Mouse (Mus musculus): ENCODE measurements around the gene Cacnb4. TPM values are rescaled to one million over a fixed set of nuclear protein-coding genes. Genes with fewer than 3 reads are reported as not detected.

The Cacnb4 gene
- polyA plus RNA-seq, 1 experiment, result not detected

DNA sequence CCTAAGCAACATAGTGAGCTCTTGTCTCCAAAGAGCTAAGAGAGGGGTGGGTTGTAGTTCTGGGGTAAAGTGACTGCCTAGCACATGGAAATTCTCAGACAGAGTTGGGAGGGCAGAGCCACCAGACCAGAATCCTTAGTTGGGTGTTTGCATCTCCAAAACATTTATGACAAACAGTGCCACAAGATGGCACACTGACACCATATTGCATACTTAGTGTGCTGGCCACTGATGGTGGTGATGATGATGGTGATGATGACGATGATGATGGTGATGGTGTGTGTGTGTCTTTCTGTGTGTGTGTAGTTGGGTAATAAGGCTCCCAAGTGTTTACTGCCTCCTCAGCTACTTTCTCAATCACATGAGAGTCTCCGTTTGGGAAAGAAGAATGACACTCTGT, 54.0 kb downstream of the Cacnb4 start:
- H3K36me3 ChIP-seq (ENCODE audit: control insufficient read depth, insufficient read depth, low read length, poor library complexity, severe bottlenecking), result no peaks in the 10 kb centered on the region
- H3K4me3 ChIP-seq (ENCODE audit: low read depth, low read length), result no peak overlapping the region
- H3K27me3 ChIP-seq (ENCODE audit: control insufficient read depth, insufficient read depth, low read length, poor library complexity, severe bottlenecking), result no peaks in the 10 kb centered on the region
- no peaks in the 10 kb centered on the region for H3K9me3 ChIP-seq (replicated peaks; ENCODE audit: control insufficient read depth, insufficient read depth, low read length, poor library complexity, severe bottlenecking)
- no peak overlapping the region for H3K9ac ChIP-seq (ENCODE audit: low read depth, poor library complexity, severe bottlenecking)
- TF ChIP-seq CTCF (IDR thresholded peaks at IDR 0.05; ENCODE audit: low read depth, low read length) (no peak), EP300 (IDR thresholded peaks at IDR 0.05; ENCODE audit: insufficient read depth, low read depth, low read length) (no peak), POLR2A (IDR thresholded peaks at IDR 0.05; ENCODE audit: insufficient read depth, low read length) (no peak)
- H3K4me1 ChIP-seq (ENCODE audit: control insufficient read depth, insufficient read depth, low read length), result peaks cover 4% of the 10 kb centered on the region
- H3K27ac ChIP-seq (ENCODE audit: insufficient read depth, low read length), result no peak overlapping the region

DNA sequence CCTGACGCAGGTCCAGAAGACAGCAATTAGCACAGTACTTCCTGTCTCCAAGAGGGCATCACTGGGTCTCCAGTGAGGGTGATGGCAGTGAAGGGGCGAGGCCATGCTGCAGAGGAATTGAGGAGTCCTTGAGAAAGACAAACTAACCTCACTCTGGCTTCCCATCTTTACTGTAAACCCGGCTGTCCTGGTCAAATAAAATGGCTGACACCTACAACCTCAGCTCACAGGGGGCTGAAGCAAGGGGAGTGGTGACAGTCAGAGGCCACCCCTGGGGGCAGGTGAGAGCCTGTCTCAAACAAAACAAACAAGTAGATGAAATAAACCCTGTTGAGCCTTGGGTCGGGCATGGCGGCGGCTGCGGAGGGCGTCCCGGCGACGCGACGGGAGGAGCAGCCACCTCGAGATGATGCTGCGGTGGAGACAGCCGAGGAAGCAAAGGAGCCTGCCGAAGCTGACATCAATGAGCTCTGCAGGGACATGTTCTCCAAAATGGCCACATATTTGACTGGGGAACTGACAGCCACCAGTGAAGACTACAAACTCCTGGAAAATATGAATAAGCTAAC, 57.1 kb downstream of the Cacnb4 start:
- Histone ChIP-seq H3K27ac (ENCODE audit: insufficient read depth, low read length) (no peak overlapping the region), H3K9ac (ENCODE audit: low read depth, poor library complexity, severe bottlenecking) (no peak overlapping the region), H3K4me3 (ENCODE audit: low read depth, low read length) (no peak overlapping the region), H3K36me3 (ENCODE audit: control insufficient read depth, insufficient read depth, low read length, poor library complexity, severe bottlenecking) (no peaks in the 10 kb centered on the region), H3K27me3 (ENCODE audit: control insufficient read depth, insufficient read depth, low read length, poor library complexity, severe bottlenecking) (no peaks in the 10 kb centered on the region), H3K4me1 (ENCODE audit: control insufficient read depth, insufficient read depth, low read length) (peaks cover 4% of the 10 kb centered on the region), H3K9me3 (replicated peaks; ENCODE audit: control insufficient read depth, insufficient read depth, low read length, poor library complexity, severe bottlenecking) (no peaks in the 10 kb centered on the region)
- no peak for TF ChIP-seq CTCF (IDR thresholded peaks at IDR 0.05; ENCODE audit: low read depth, low read length)
- TF ChIP-seq POLR2A (IDR thresholded peaks at IDR 0.05; ENCODE audit: insufficient read depth, low read length), result no peak

DNA sequence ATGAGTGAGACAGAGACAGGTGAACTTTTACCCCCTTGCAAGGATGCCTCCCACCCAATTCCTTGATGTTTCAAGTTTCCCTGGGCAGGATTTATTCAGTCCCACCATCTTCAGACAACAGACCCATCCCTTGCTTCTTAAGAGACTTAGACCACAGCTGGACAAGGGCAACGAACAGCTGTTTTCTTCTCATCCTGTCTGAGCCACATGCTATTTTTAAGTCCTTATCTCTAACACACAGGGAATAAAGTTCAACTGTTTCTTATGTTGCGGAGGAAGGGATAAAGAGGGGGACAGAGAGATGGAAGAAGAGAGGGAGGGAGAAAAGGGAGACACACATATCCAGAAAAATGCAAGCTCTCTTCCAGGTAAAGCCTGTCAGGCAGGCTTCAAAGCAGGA, 57.8 kb downstream of the Cacnb4 start:
- TF ChIP-seq POLR2A (IDR thresholded peaks at IDR 0.05; ENCODE audit: insufficient read depth, low read length) (no peak), EP300 (IDR thresholded peaks at IDR 0.05; ENCODE audit: insufficient read depth, low read depth, low read length) (no peak)
- H3K4me3 ChIP-seq (ENCODE audit: low read depth, low read length), result no peak overlapping the region

DNA sequence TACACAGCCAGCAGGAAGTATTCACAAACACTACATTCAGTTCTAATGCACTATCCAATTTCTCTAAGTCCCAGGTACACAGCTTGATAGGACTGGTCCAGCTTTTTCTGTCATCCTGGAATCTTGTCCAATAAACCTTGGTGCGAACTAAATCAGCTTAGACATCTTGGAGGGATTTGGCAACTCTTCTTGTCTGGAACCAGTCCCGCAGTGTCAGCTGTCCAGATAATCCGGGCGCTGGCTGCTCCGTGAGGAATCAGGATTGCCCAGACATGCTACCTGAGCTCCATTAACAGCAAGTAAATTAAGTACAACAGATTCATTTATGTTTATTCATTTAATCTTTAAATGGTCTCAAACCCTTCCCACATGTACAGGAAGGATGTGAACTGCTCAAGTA, 61.2 kb downstream of the Cacnb4 start:
- Histone ChIP-seq H3K9ac (ENCODE audit: low read depth, poor library complexity, severe bottlenecking) (no peak overlapping the region), H3K4me1 (ENCODE audit: control insufficient read depth, insufficient read depth, low read length) (no peaks in the 10 kb centered on the region), H3K4me3 (ENCODE audit: low read depth, low read length) (no peak overlapping the region), H3K36me3 (ENCODE audit: control insufficient read depth, insufficient read depth, low read length, poor library complexity, severe bottlenecking) (no peaks in the 10 kb centered on the region), H3K27ac (ENCODE audit: insufficient read depth, low read length) (no peak overlapping the region), H3K27me3 (ENCODE audit: control insufficient read depth, insufficient read depth, low read length, poor library complexity, severe bottlenecking) (no peaks in the 10 kb centered on the region), H3K9me3 (replicated peaks; ENCODE audit: control insufficient read depth, insufficient read depth, low read length, poor library complexity, severe bottlenecking) (no peaks in the 10 kb centered on the region)
- TF ChIP-seq CTCF (IDR thresholded peaks at IDR 0.05; ENCODE audit: low read depth, low read length) (no peak), EP300 (IDR thresholded peaks at IDR 0.05; ENCODE audit: insufficient read depth, low read depth, low read length) (no peak), POLR2A (IDR thresholded peaks at IDR 0.05; ENCODE audit: insufficient read depth, low read length) (no peak)

More for the DNA sequence above, 57.8 kb downstream of the Cacnb4 start:
- H3K9me3 ChIP-seq (replicated peaks; ENCODE audit: control insufficient read depth, insufficient read depth, low read length, poor library complexity, severe bottlenecking), result no peaks in the 10 kb centered on the region
- no peaks in the 10 kb centered on the region for H3K27me3 ChIP-seq (ENCODE audit: control insufficient read depth, insufficient read depth, low read length, poor library complexity, severe bottlenecking)
- peaks cover 4% of the 10 kb centered on the region for H3K4me1 ChIP-seq (ENCODE audit: control insufficient read depth, insufficient read depth, low read length)
- H3K36me3 ChIP-seq (ENCODE audit: control insufficient read depth, insufficient read depth, low read length, poor library complexity, severe bottlenecking), result no peaks in the 10 kb centered on the region
- no peak overlapping the region for H3K27ac ChIP-seq (ENCODE audit: insufficient read depth, low read length)
- no peak overlapping the region for H3K9ac ChIP-seq (ENCODE audit: low read depth, poor library complexity, severe bottlenecking)

DNA sequence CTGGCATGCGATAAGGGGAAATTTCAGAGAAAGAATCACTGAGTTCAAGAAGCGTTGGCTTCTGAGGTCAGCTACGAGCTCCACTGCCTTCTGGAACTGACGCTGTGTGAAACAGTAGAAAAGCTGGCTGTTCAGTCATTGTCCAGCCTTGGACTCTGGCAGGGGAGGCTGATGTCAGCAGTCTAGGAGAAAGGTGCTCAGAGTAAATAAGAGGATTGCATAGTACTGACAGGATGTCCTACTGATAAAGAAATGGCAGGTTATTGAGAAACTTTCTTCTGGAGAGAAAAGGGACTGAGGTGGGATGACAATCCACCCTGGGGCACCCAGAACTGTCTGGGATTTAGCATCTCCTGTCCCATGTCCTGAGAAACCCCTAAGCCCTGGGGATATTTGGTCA, 62.7 kb downstream of the Cacnb4 start:
- Histone ChIP-seq H3K9me3 (replicated peaks; ENCODE audit: control insufficient read depth, insufficient read depth, low read length, poor library complexity, severe bottlenecking) (no peaks in the 10 kb centered on the region), H3K4me3 (ENCODE audit: low read depth, low read length) (no peak overlapping the region), H3K27ac (ENCODE audit: insufficient read depth, low read length) (no peak overlapping the region), H3K4me1 (ENCODE audit: control insufficient read depth, insufficient read depth, low read length) (no peaks in the 10 kb centered on the region), H3K27me3 (ENCODE audit: control insufficient read depth, insufficient read depth, low read length, poor library complexity, severe bottlenecking) (no peaks in the 10 kb centered on the region), H3K36me3 (ENCODE audit: control insufficient read depth, insufficient read depth, low read length, poor library complexity, severe bottlenecking) (no peaks in the 10 kb centered on the region), H3K9ac (ENCODE audit: low read depth, poor library complexity, severe bottlenecking) (no peak overlapping the region)
- no peak for TF ChIP-seq CTCF (IDR thresholded peaks at IDR 0.05; ENCODE audit: low read depth, low read length)
- TF ChIP-seq EP300 (IDR thresholded peaks at IDR 0.05; ENCODE audit: insufficient read depth, low read depth, low read length), result no peak
- TF ChIP-seq POLR2A (IDR thresholded peaks at IDR 0.05; ENCODE audit: insufficient read depth, low read length), result no peak

DNA sequence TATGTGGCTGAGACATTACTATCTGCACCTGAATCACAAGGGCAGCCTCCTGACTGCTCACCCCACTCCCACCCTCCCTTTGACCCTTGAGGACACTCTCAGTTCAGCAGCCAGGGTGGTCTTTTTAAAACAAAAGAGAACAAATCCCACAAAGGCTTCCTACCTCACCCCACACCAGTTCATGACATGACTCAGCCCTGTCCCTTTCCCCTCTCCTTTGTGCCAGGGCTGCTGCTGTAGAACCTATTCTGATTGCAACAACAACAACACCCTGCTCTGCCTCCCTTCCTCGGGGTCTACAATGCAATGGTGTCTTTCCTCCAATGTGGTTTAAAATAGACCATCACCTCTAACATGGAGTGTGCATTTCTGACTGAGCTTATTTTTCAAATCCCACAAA, 67.1 kb downstream of the Cacnb4 start:
- Histone ChIP-seq H3K4me3 (ENCODE audit: low read depth, low read length) (no peak overlapping the region), H3K27me3 (ENCODE audit: control insufficient read depth, insufficient read depth, low read length, poor library complexity, severe bottlenecking) (no peaks in the 10 kb centered on the region), H3K27ac (ENCODE audit: insufficient read depth, low read length) (no peak overlapping the region), H3K9ac (ENCODE audit: low read depth, poor library complexity, severe bottlenecking) (no peak overlapping the region), H3K9me3 (replicated peaks; ENCODE audit: control insufficient read depth, insufficient read depth, low read length, poor library complexity, severe bottlenecking) (no peaks in the 10 kb centered on the region), H3K4me1 (ENCODE audit: control insufficient read depth, insufficient read depth, low read length) (peaks cover 2% of the 10 kb centered on the region), H3K36me3 (ENCODE audit: control insufficient read depth, insufficient read depth, low read length, poor library complexity, severe bottlenecking) (no peaks in the 10 kb centered on the region)
- TF ChIP-seq EP300 (IDR thresholded peaks at IDR 0.05; ENCODE audit: insufficient read depth, low read depth, low read length) (peak; percentile 81; the same call in 1 of the 2 replicates), POLR2A (IDR thresholded peaks at IDR 0.05; ENCODE audit: insufficient read depth, low read length) (no peak)

Measured in ES-Bruce4 (cell line).